Comparison of ENCODE assay signal across 7 mouse cellular contexts in genomic region chr2:148045937-148046798, GRCm38 (mm10). TPM values are rescaled to one million over a fixed set of nuclear protein-coding genes. Genes with fewer than 3 reads are reported as not detected.
DNase-seq lines count a peak whose midpoint lies in the region; ATAC-seq lines count a peak whose summit lies in the region.

No protein-coding gene starts in this region.

- peaks cover 6% of the 10 kb centered on the region; the same call in 1 of the 2 replicates for H3K4me1 ChIP-seq in brown adipose tissue, adult 24 weeks (ENCODE audit: control insufficient read depth, insufficient read depth, insufficient read length, low read length)
- peaks cover 26% of the 10 kb centered on the region for H3K4me1 ChIP-seq in forebrain, embryonic 12.5 days
- H3K4me1 ChIP-seq in limb, embryonic 10.5 days: peaks cover 31% of the 10 kb centered on the region
- H3K4me1 ChIP-seq in midbrain, embryonic 12.5 days: peaks cover 5% of the 10 kb centered on the region; the same call in 1 of the 2 replicates

- H3K9me3 ChIP-seq in forebrain, embryonic 12.5 days: no peaks in the 10 kb centered on the region
- no peaks in the 10 kb centered on the region for H3K9me3 ChIP-seq in limb, embryonic 10.5 days (replicated peaks)
- no peaks in the 10 kb centered on the region for H3K9me3 ChIP-seq in midbrain, embryonic 12.5 days

- H3K9ac ChIP-seq in forebrain, embryonic 12.5 days: no peak overlapping the region
- peak overlapping the region; percentile 51; the same call in 1 of the 2 replicates for H3K9ac ChIP-seq in midbrain, embryonic 12.5 days (replicated peaks)

- peak; percentile 54; the same call in 1 of the 2 replicates for ATAC-seq in forebrain, embryonic 12.5 days (ENCODE audit: low FRiP score)
- ATAC-seq in midbrain, embryonic 12.5 days (ENCODE audit: low FRiP score, low read depth): peak; percentile 53

- intact Hi-C loops in left cerebral cortex, postnatal 36 days (cut with DNase I): loop anchor here (10.0 kb wide), 1 partner anchor 241 kb away; no protein-coding TSS in a partner anchor

- peaks cover 98% of the 10 kb centered on the region for H3K27me3 ChIP-seq in forebrain, embryonic 12.5 days
- peaks cover 100% of the 10 kb centered on the region for H3K27me3 ChIP-seq in limb, embryonic 10.5 days (ENCODE audit: low read depth, poor library complexity, severe bottlenecking)
- peaks cover 97% of the 10 kb centered on the region for H3K27me3 ChIP-seq in midbrain, embryonic 12.5 days

- H3K4me3 ChIP-seq in brown adipose tissue, adult 24 weeks (ENCODE audit: insufficient read depth, low read depth, low read length): 0 out of 2 replicates have a peak overlapping the region, but pooled peaks have one; percentile 4
- H3K4me3 ChIP-seq in forebrain, embryonic 12.5 days (replicated peaks): peak overlapping the region; percentile 26
- H3K4me3 ChIP-seq in limb, embryonic 10.5 days: peak overlapping the region; percentile 44
- peak overlapping the region; percentile 39 for H3K4me3 ChIP-seq in midbrain, embryonic 12.5 days

- no peak overlapping the region for H3K27ac ChIP-seq in brown adipose tissue, adult 24 weeks (replicated peaks; ENCODE audit: low read depth, low read length)
- H3K27ac ChIP-seq in forebrain, embryonic 12.5 days: no peak overlapping the region
- H3K27ac ChIP-seq in limb, embryonic 10.5 days: no peak overlapping the region
- peak overlapping the region; percentile 77 for H3K27ac ChIP-seq in midbrain, embryonic 12.5 days (replicated peaks)

- H3K4me2 ChIP-seq in forebrain, embryonic 12.5 days: peak overlapping the region; percentile 41
- H3K4me2 ChIP-seq in midbrain, embryonic 12.5 days (replicated peaks): peak overlapping the region; percentile 44

- H3K36me3 ChIP-seq in forebrain, embryonic 12.5 days (replicated peaks): no peaks in the 10 kb centered on the region
- no peaks in the 10 kb centered on the region for H3K36me3 ChIP-seq in limb, embryonic 10.5 days
- no peaks in the 10 kb centered on the region for H3K36me3 ChIP-seq in midbrain, embryonic 12.5 days

- under 1% methylated on average over 47 of the region's 65 CpGs for WGBS in forebrain, embryonic 12.5 days
- under 1% methylated on average over 65 of the region's 65 CpGs for WGBS in limb, embryonic 10.5 days
- under 1% methylated on average over 55 of the region's 65 CpGs for WGBS in midbrain, embryonic 12.5 days

- peak; percentile 65 for DNase-seq in limb, embryonic 10.5 days (ENCODE audit: low spot score)
- DNase-seq in thymus, postnatal 25 days: no peak
- DNase-seq in B cell, adult 2 months: no peak
- no peak for DNase-seq in left cerebral cortex, postnatal 36 days (ENCODE audit: low spot score in 2 of 2)

RNA-seq across cellular contexts. Expression of gene Foxa2, which starts 0.6 kb away (rescaled TPM):
- not detected in 2 replicates for polyA plus RNA-seq in brown adipose tissue, adult 24 weeks (2012; ENCODE audit: insufficient read depth, insufficient read length, missing spikeins)
- polyA plus RNA-seq in forebrain, embryonic 12.5 days (2016; fragmentation: Nextera tagmentation; extraction: Ambion mirVana): 0.28 and 0.66 TPM in 2 replicates
- polyA plus RNA-seq in limb, embryonic 10.5 days (2016; fragmentation: Nextera tagmentation; extraction: Ambion mirVana): 0.16 TPM in 1 of 2 replicates, not detected in the other
- polyA plus RNA-seq in midbrain, embryonic 12.5 days (2016; fragmentation: Nextera tagmentation; extraction: Ambion mirVana): 6.7 and 14.0 TPM in 2 replicates
- total RNA-seq in left cerebral cortex, postnatal 36 days (2021): not detected
